Mouse (Mus musculus) embryonic facial prominence, embryonic 14.5 days (tissue): Measurements from ENCODE around the gene Tbc1d1. TPM values are rescaled to one million over a fixed set of nuclear protein-coding genes. Genes with fewer than 3 reads are reported as not detected.
A peak's percentile ranks its signal among the peaks of the same experiment; 100 is the strongest.

Experiments
- ATAC-seq: fragments of 200-750 bp; cut with Nextera tagmentation; 2 replicates; pipeline ENCODE4 v1.8.0; 2017; ENCODE audit warnings: low read depth, moderate number of reproducible peaks, moderate TSS enrichment
- DNase-seq: peaks from one replicate; pipeline ENCODE4 v3.0.0-alpha.2; 2015; ENCODE audit warnings: low spot score
- H3K27ac ChIP-seq: fragments of 300-500 bp; sonication (generic); replicated peaks from 2 replicates; pipeline ENCODE4 v1.5.1; 2014; ENCODE audit warnings: low read depth, mild to moderate bottlenecking, low read length, moderate library complexity
- H3K27me3 ChIP-seq: fragments of 300-500 bp; sonication (generic); replicated peaks from 2 replicates; pipeline ENCODE4 v1.6.1; 2014; ENCODE audit warnings: low read length; ENCODE audit not compliant: control insufficient read depth, insufficient read depth
- H3K36me3 ChIP-seq: fragments of 300-500 bp; sonication (generic); 2 replicates; pipeline ENCODE4 v1.6.1; 2014; ENCODE audit warnings: low read length, mixed read lengths; ENCODE audit not compliant: control insufficient read depth, insufficient read depth
- H3K4me1 ChIP-seq: fragments of 300-500 bp; sonication (generic); 2 replicates; pipeline ENCODE4 v1.6.1; 2014; ENCODE audit warnings: antibody characterized with exemption, low read length; ENCODE audit not compliant: control insufficient read depth, insufficient read depth
- H3K4me2 ChIP-seq: fragments of 300-500 bp; sonication (generic); 2 replicates; pipeline ENCODE4 v1.6.1; 2014; ENCODE audit warnings: low read depth, mild to moderate bottlenecking, low read length, moderate library complexity, mixed read lengths
- H3K4me3 ChIP-seq: fragments of 300-500 bp; sonication (generic); 2 replicates; pipeline ENCODE4 v1.5.1; 2014; ENCODE audit warnings: low read depth, mild to moderate bottlenecking, low read length
- H3K9ac ChIP-seq: fragments of 300-500 bp; sonication (generic); 2 replicates; pipeline ENCODE4 v1.6.1; 2014; ENCODE audit warnings: low read depth, mild to moderate bottlenecking, low read length, moderate library complexity, mixed read lengths
- H3K9me3 ChIP-seq: fragments of 300-500 bp; sonication (generic); 2 replicates; pipeline ENCODE4 v1.6.1; 2016; ENCODE audit warnings: low read length; ENCODE audit not compliant: control insufficient read depth
- WGBS: fragments of 180-500 bp; shearing (Covaris S2); extraction: QIAGEN DNeasy Blood & Tissue Kit; methylation state at CpG from one replicate; pipeline ENCODE4 v1.1.7; 2014; 5-methylcytosine and 5-hydroxymethylcytosine counted together
- polyA plus RNA-seq: library from polyadenylated mRNA; unstranded; fragments of >200 nt; fragmentation: Nextera tagmentation; extraction: Ambion mirVana; gene quantifications from 2 replicates; pipeline ENCODE4 v1.2.1, GENCODE M21; 2014

The Tbc1d1 gene
- polyA plus RNA-seq, 1 experiment from 2014 or later, result 19.1 TPM

DNA sequence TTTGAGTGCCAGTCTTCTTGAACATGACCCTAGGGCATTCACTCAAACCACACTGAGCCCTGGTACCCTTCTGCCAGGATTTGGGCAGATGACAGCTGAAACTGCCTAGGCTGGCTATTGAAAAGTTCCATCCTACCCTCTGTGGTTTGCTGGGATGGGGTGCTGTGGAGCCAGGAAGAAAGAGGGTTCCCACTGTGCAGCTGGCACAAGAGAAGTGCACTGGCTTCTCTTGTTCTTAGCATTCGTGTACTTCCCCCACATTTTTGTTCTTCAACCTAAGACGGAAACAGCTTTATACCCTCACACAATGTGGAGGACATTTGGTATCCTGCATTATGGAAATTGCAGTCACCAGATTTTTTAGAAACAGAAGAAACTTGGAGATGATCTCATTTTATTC, 9.7 kb downstream of the Tbc1d1 start:
- 54% methylated on average over 2 of the region's 2 CpGs for WGBS
- no peaks in the 10 kb centered on the region for H3K4me1 ChIP-seq
- ATAC-seq (no peak), DNase-seq (no peak)
- no peak overlapping the region for H3K27ac ChIP-seq
- no peak overlapping the region for H3K4me3 ChIP-seq
- no peak overlapping the region for H3K4me2 ChIP-seq
- no peaks in the 10 kb centered on the region for H3K36me3 ChIP-seq
- H3K9me3 ChIP-seq, result no peaks in the 10 kb centered on the region
- no peak overlapping the region for H3K9ac ChIP-seq
- peaks cover 17% of the 10 kb centered on the region for H3K27me3 ChIP-seq

DNA sequence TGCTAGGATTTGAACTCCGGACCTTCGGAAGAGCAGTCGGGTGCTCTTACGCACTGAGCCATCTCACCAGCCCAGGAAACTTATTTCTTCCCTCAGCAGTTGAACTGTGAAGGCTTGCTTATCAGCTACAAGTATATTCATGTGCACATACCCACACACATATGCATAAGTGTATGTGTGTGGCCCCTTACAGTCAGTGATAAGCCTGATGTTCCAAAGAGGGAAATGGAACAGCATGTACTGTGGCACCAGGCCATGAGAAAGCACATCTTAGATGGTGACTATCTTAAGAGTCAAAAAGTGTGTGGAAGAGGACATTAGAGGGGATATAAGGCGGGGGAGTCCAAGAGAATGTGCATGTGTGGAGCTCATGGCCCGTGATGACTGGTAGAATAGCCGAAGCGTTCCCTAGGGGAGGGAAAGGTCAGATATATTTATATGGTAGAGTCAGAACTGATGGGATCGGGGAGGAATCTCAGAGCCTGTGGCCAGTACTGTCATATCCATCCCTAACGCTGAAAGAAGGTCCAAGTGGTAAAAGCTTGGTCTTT, 13.0 kb downstream of the Tbc1d1 start:
- Histone ChIP-seq H3K4me2 (no peak overlapping the region), H3K27ac (no peak overlapping the region), H3K4me1 (no peaks in the 10 kb centered on the region), H3K27me3 (0 out of 2 replicates have a peak, but pooled peaks cover 3% of the 10 kb centered on the region), H3K9ac (no peak overlapping the region), H3K36me3 (no peaks in the 10 kb centered on the region), H3K4me3 (no peak overlapping the region), H3K9me3 (no peaks in the 10 kb centered on the region)
- WGBS, result 88% methylated on average over 10 of the region's 10 CpGs
- no peak for ATAC-seq
- DNase-seq, result no peak

DNA sequence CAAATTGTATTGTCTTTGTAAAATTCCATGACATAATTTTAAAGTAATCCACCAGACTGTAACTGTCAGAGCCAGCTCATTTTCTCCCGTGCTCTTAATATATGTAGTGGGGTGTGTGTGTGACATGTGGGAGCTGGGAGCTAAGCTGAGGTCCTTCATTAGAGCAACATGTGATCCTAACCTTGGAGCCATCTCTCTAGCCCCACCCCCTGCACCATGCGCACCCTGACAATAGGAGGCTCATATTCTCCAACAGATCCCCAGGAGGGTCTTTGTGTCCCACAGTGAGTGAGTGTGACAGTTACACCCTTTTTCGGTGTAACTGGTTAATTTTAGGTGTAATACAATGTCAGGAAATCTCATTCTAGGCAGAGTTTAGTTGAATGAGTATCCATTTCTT, 16.8 kb downstream of the Tbc1d1 start:
- Histone ChIP-seq H3K27me3 (no peaks in the 10 kb centered on the region), H3K4me2 (no peak overlapping the region), H3K9me3 (no peaks in the 10 kb centered on the region), H3K9ac (no peak overlapping the region), H3K27ac (no peak overlapping the region), H3K36me3 (no peaks in the 10 kb centered on the region), H3K4me3 (no peak overlapping the region), H3K4me1 (no peaks in the 10 kb centered on the region)
- DNase-seq (no peak), ATAC-seq (peak; percentile 50; the same call in 1 of the 2 replicates)
- whole genome bisulfite sequencing, result 78% methylated on average over 3 of the region's 3 CpGs

DNA sequence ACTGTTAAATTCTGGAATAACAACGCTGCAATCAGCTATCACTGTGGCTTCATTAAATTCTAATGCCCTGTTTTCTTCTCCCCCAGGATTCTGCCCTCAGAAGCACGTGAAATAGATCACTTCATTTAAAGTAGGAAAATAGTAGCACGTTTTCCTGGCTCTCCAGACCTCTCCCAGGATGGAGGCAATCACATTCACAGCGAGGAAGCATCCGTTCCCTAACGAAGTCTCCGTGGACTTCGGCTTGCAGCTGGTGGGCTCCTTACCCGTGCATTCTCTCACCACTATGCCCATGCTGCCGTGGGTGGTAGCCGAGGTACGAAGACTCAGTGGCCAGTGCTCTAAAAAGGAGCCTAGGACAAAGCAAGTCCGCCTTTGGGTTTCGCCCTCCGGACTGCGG, 17.2 kb downstream of the Tbc1d1 start:
- Histone ChIP-seq H3K4me3 (no peak overlapping the region), H3K9me3 (no peaks in the 10 kb centered on the region), H3K9ac (no peak overlapping the region), H3K36me3 (no peaks in the 10 kb centered on the region), H3K4me1 (no peaks in the 10 kb centered on the region), H3K4me2 (no peak overlapping the region), H3K27me3 (no peaks in the 10 kb centered on the region), H3K27ac (no peak overlapping the region)
- peak; percentile 12; the same call in 1 of the 2 replicates for ATAC-seq
- no peak for DNase-seq
- WGBS, result 78% methylated on average over 16 of the region's 16 CpGs

DNA sequence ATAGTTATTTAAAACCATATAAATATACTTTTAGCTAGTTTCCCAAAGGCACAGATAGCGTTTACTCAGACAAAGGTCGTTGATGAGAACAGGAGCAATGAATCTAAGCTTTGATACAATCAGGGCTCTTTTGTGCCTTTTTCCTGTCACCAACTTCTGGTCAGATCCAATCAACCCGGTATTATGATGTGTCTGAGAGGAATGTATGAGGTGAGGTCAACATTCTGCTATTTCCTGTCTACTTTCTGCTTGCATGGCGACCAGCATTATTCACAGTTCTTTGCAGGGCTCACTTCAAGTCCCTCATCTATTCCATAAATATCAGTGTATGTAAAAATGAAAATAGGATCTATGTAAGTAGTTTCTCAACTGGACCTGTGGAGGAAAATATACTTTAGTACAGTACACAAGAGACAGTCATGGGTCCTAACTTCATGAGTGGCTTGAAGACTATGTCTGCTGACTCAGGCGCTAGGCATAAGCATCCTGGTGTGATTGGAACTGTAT, 18.4 kb downstream of the Tbc1d1 start:
- Histone ChIP-seq H3K36me3 (no peaks in the 10 kb centered on the region), H3K9me3 (no peaks in the 10 kb centered on the region), H3K4me3 (no peak overlapping the region), H3K27ac (no peak overlapping the region), H3K4me1 (no peaks in the 10 kb centered on the region), H3K4me2 (no peak overlapping the region), H3K27me3 (no peaks in the 10 kb centered on the region), H3K9ac (no peak overlapping the region)
- no peak for DNase-seq
- 60% methylated on average over 5 of the region's 5 CpGs for WGBS
- ATAC-seq, result no peak

DNA sequence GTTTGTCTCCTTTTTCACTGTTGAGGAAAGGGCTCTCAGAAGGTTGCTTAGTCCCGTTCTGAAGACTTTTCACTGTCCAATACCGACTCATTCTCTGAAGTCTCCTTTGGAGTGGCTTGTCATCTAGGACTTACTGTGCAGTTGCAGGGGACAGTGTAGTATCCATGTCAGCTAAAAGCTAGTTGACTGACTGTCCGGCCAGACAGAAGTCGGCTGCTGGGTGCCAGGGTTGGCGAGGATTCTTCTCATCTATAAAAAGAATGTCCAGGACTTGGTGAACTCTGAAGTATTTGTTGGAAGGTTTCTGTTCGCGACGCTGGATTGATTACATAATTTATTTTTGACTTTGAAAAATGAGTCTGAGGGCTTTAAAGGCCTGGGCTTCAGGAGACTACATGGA, 24.4 kb downstream of the Tbc1d1 start:
- no peak overlapping the region for H3K4me3 ChIP-seq
- WGBS, result 84% methylated on average over 8 of the region's 8 CpGs
- no peak overlapping the region for H3K4me2 ChIP-seq
- no peak for ATAC-seq
- no peak for DNase-seq
- no peaks in the 10 kb centered on the region for H3K9me3 ChIP-seq
- no peak overlapping the region for H3K9ac ChIP-seq
- no peaks in the 10 kb centered on the region for H3K36me3 ChIP-seq
- no peaks in the 10 kb centered on the region for H3K4me1 ChIP-seq
- no peak overlapping the region for H3K27ac ChIP-seq
- H3K27me3 ChIP-seq, result no peaks in the 10 kb centered on the region

DNA sequence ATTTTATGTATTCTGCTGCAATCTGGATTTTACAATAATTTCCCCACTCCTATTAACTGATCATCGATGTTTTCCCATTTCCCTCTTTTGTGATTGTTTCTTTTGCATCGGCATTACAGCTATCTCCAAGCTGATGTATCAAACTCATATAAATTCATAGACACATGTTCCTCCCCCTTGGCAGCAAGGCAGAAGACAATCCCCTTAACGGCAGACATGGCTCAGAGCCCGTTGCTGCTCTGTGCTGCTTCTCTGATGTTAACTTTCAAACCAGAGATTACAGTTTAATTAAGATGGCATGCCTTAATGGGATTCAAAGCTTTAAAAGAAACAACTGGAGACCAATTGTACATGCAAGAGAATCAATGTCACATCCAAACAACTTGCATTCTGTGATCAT, 27.6 kb downstream of the Tbc1d1 start:
- Histone ChIP-seq H3K4me1 (no peaks in the 10 kb centered on the region), H3K27me3 (no peaks in the 10 kb centered on the region), H3K4me2 (no peak overlapping the region), H3K9ac (no peak overlapping the region), H3K27ac (no peak overlapping the region), H3K36me3 (no peaks in the 10 kb centered on the region), H3K4me3 (no peak overlapping the region), H3K9me3 (no peaks in the 10 kb centered on the region)
- 55% methylated on average over 4 of the region's 4 CpGs for WGBS
- no peak for DNase-seq
- no peak for ATAC-seq

DNA sequence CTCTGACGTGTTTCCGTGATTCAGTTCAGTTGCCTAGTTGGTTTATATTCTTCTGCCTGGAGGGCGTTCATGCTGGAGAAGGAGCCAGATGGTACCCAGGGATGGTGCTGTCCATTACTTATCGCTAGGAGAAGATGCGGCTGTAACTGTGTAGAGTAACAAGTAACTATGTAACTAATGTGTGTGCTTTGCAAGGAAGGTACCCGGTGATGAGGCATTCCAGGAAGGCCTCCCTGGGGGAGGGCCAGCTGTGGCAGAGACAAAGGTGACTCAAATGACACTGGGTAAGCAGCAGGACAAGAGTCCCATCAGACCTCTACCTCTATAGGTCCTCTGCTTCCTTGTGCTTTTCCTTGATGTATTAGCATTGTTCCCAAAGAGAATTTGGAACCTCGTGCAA, 29.2 kb downstream of the Tbc1d1 start:
- Histone ChIP-seq H3K4me1 (no peaks in the 10 kb centered on the region), H3K27ac (no peak overlapping the region), H3K4me3 (no peak overlapping the region), H3K9me3 (no peaks in the 10 kb centered on the region), H3K36me3 (no peaks in the 10 kb centered on the region), H3K4me2 (no peak overlapping the region), H3K27me3 (no peaks in the 10 kb centered on the region), H3K9ac (no peak overlapping the region)
- WGBS, result 63% methylated on average over 7 of the region's 7 CpGs
- ATAC-seq (no peak), DNase-seq (no peak)

DNA sequence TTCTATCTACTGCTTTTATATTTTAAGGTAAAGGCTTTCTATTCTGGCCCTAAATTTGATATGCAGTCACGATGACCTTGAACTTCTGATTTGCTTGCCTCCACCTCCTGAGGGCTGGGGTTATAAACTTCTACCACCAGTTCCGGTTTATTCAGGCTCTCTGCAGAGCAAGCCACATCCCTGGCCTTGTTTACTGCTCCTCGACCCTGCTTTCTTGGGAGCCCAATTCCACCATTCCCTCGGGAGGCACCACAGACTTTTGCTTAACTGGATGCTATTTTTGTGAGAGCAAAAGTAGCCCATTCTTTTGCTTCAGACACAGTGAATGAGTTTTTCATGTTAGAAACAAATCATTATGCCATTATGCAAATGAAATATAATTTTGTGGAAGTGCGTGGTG, 30.5 kb downstream of the Tbc1d1 start:
- DNase-seq, result no peak
- H3K9me3 ChIP-seq, result peaks cover 8% of the 10 kb centered on the region; the same call in 1 of the 2 replicates
- no peak overlapping the region for H3K9ac ChIP-seq
- no peak overlapping the region for H3K4me2 ChIP-seq
- H3K4me1 ChIP-seq, result no peaks in the 10 kb centered on the region
- H3K36me3 ChIP-seq, result no peaks in the 10 kb centered on the region
- WGBS, result 64% methylated on average over 5 of the region's 5 CpGs
- ATAC-seq, result no peak
- no peak overlapping the region for H3K27ac ChIP-seq
- no peaks in the 10 kb centered on the region for H3K27me3 ChIP-seq
- H3K4me3 ChIP-seq, result no peak overlapping the region
